Mouse (Mus musculus) midbrain, embryonic 13.5 days (tissue): ENCODE results near the gene Raver2. TPM values are rescaled to one million over a fixed set of nuclear protein-coding genes. Genes with fewer than 3 reads are reported as not detected.

Source experiments
- polyA plus RNA-seq: library from polyadenylated mRNA; unstranded; fragments of >200 nt; fragmentation: Nextera tagmentation; extraction: Ambion mirVana; gene quantifications from 2 replicates; pipeline ENCODE4 v1.2.1, GENCODE M21; 2015

Gene Raver2
- polyA plus RNA-seq, 1 experiment from 2014 or later: 5.7 TPM

Other genes starting within 250 kb of the Raver2 start
- not detected in 2 replicates for gene Gm10577, start 48.3 kb upstream of the Raver2 start, polyA plus RNA-seq
- gene Jak1, start 196.3 kb downstream of the Raver2 start, polyA plus RNA-seq: 47.9 TPM in 2 replicates